In the genomic region with DNA sequence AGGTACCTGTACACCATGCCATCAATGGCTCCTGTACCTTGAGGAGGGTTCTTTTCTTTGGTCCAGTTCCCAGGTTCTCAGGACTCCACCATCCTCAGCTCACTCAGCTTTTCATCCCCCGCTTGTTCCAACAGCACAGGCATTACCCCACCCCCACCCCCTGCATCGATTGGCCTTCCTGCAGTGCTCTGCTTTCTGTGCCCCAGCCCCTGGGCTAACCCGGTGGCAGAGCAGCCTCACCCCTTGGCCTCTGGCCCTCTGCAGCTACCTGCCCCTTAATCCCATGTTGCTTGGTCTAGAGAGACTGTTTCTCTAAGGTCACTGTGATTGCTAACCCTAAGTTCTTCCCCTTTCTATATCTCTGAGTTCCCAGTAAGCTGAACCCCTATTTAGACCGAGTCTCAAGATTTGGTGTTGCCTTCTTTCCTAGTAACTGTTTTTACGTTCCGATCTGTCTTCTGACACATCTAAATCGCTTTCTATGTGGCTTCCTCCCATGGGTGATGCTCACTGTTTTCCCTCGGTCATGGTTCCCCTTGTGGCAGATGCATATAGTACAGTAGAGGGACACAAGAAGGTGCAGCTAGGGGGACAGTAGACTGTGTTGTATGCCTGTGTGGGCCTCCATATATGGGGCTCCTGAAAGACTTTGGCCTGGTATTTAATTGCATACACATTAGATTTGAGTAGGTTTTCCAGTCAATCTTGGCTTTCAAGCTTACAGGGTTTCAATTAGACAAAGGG, we compare ENCODE assay signal across 12 mouse cellular contexts.
DNase-seq lines count a peak whose midpoint lies in the region; ATAC-seq lines count a peak whose summit lies in the region.
"Had no signal": no experiment of that assay in that cellular context is flagged by ENCODE, and none has a peak within 500 bp of the region (broad histone marks: within the 10 kb centered on the region; RNA-seq: fewer than 3 reads in every experiment).

No protein-coding gene starts in this region.

- peaks cover 67% of the 10 kb centered on the region for H3K4me1 ChIP-seq in heart, embryonic 13.5 days
- peaks cover 37% of the 10 kb centered on the region for H3K4me1 ChIP-seq in intestine, embryonic 15.5 days (replicated peaks)
- H3K4me1 ChIP-seq in stomach, embryonic 15.5 days, result peaks cover 38% of the 10 kb centered on the region

- 60% methylated on average over 8 of the region's 8 CpGs for WGBS in heart, embryonic 13.5 days
- 64% methylated on average over 8 of the region's 8 CpGs for WGBS in intestine, embryonic 15.5 days
- 65% methylated on average over 8 of the region's 8 CpGs for WGBS in stomach, embryonic 15.5 days

- H3K36me3 ChIP-seq in heart, embryonic 13.5 days, result peaks cover 7% of the 10 kb centered on the region; the same call in 1 of the 2 replicates
- H3K36me3 ChIP-seq in intestine, embryonic 15.5 days, result peaks cover 12% of the 10 kb centered on the region; the same call in 1 of the 2 replicates
- no peaks in the 10 kb centered on the region for H3K36me3 ChIP-seq in stomach, embryonic 15.5 days

- no peak for ATAC-seq in heart, embryonic 13.5 days (ENCODE audit: extremely low read depth, insufficient number of reproducible peaks, low FRiP score, low TSS enrichment)
- no peak for ATAC-seq in intestine, embryonic 15.5 days
- ATAC-seq in stomach, embryonic 15.5 days (ENCODE audit: insufficient read depth, low FRiP score, low read depth), result no peak

- H3K9me3 ChIP-seq in heart, embryonic 13.5 days, result no peaks in the 10 kb centered on the region
- no peaks in the 10 kb centered on the region for H3K9me3 ChIP-seq in intestine, embryonic 15.5 days
- no peaks in the 10 kb centered on the region for H3K9me3 ChIP-seq in stomach, embryonic 15.5 days

- H3K27me3 ChIP-seq in heart, embryonic 13.5 days (replicated peaks), result no peaks in the 10 kb centered on the region
- H3K27me3 ChIP-seq in intestine, embryonic 15.5 days (replicated peaks), result no peaks in the 10 kb centered on the region
- H3K27me3 ChIP-seq in stomach, embryonic 15.5 days (replicated peaks), result no peaks in the 10 kb centered on the region

- H3K4me3 ChIP-seq in heart, embryonic 13.5 days, result no peak overlapping the region
- H3K4me3 ChIP-seq in intestine, embryonic 15.5 days (replicated peaks), result no peak overlapping the region
- no peak overlapping the region for H3K4me3 ChIP-seq in stomach, embryonic 15.5 days (replicated peaks)
- H3K4me3 ChIP-seq: erythroblast, embryonic 14.5 days had no signal

- intact Hi-C loops in heart, postnatal 36 days (cut with DNase I), result loop anchor here (2.0 kb wide), 1 partner anchor 37 kb away; no protein-coding TSS in a partner anchor

- peak overlapping the region; percentile 99 for H3K27ac ChIP-seq in heart, embryonic 13.5 days (replicated peaks)
- peak overlapping the region; percentile 79 for H3K27ac ChIP-seq in intestine, embryonic 15.5 days
- peak overlapping the region; percentile 84 for H3K27ac ChIP-seq in stomach, embryonic 15.5 days

- DNase-seq in heart, postnatal 36 days, result no peak
- peak; percentile 57 for DNase-seq in lung, postnatal 10 days
- no peak for DNase-seq in lung, postnatal 36 days
- DNase-seq in cerebellum, adult 11 months, result no peak
- no peak for DNase-seq in thymus, postnatal 10 days (ENCODE audit: low spot score in 2 of 2)
- DNase-seq: gastrocnemius, postnatal 10 days; right cerebral cortex, postnatal 25 days; thymus, postnatal 25 days had no signal

- no peak overlapping the region for H3K4me2 ChIP-seq in heart, embryonic 13.5 days
- no peak overlapping the region for H3K4me2 ChIP-seq in intestine, embryonic 15.5 days (replicated peaks)
- no peak overlapping the region for H3K4me2 ChIP-seq in stomach, embryonic 15.5 days

- H3K9ac ChIP-seq in heart, embryonic 13.5 days, result peak overlapping the region; percentile 61; the same call in 1 of the 2 replicates
- no peak overlapping the region for H3K9ac ChIP-seq in intestine, embryonic 15.5 days
- H3K9ac ChIP-seq in stomach, embryonic 15.5 days, result no peak overlapping the region
